Mouse (Mus musculus): ENCODE measurements around the gene Clip4.

The Clip4 gene

DNA sequence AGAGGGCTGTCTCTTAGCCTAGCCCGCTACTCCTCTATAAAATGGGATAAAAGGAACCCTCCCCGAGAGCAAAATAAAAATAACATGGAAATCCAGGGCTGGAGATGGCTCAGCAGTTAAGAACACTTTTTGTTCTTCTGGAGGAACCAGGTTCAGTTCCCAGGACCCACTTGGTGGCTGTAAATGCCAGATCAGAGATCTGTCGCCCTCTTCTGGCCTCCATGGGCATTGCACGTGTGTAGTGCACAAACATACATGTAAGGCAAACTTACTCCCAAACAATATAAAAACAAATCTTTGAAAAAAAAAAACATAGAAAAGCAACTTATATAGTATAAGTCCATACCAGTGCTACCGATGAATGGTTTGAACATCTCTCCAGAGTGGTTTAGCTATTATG is 104.7 kb downstream of the Clip4 start:
- DNase-seq (ENCODE audit: low read depth, low spot score): peak; percentile 31

DNA sequence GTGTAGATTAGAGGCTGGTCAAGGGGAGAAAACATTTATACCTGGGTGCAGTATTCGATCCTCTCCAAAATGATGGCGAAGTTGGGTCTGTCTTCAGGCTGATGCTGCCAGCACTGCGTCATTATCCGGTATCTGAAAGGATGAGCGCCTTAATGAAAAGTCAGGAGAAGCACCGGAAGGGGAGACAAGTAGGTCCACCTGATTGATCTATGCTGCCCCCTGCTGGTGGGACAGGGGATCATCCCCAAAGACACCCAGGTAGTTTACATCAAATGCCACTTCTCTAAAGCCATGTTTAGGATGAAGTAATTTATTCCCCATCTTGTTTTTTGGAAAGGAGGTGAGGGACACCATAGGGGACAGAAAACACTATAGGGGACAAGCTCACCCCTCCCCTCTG is 105.8 kb downstream of the Clip4 start:
- DNase-seq (ENCODE audit: low read depth, low spot score): peak; percentile 28

GRCm38 (mm10) chr17:71874795-71875194 is 106.5 kb downstream of the Clip4 start:
- no peak for DNase-seq (ENCODE audit: low read depth, low spot score)

GRCm38 (mm10) chr17:71875492-71875891 is 107.2 kb downstream of the Clip4 start:
- DNase-seq (ENCODE audit: low read depth, low spot score): no peak

- no peak for DNase-seq (ENCODE audit: low read depth, low spot score)
Observed at GRCm38 (mm10) chr17:71881369-71881768, 113.1 kb downstream of the Clip4 start.

GRCm38 (mm10) chr17:71909107-71909506 is 140.8 kb downstream of the Clip4 start:
- no peak for DNase-seq (ENCODE audit: low read depth, low spot score)

- no peak for DNase-seq (ENCODE audit: low read depth, low spot score)
Observed at GRCm38 (mm10) chr17:71913188-71913587, 144.9 kb downstream of the Clip4 start.
